Mouse (Mus musculus) testis, postnatal 10 days (tissue): ENCODE data around the gene Hoxc11.

Experiments
- DNase-seq: peaks from one replicate; pipeline ENCODE4 v3.0.0; 2021; ENCODE audit warnings: low spot score

Gene Hoxc11

GRCm38 (mm10) chr15:103005797-103006196 lies 51.6 kb downstream of the Hoxc11 start:
- DNase-seq, result no peak

GRCm38 (mm10) chr15:103006326-103006725 lies 52.1 kb downstream of the Hoxc11 start:
- DNase-seq, result no peak
